Mouse (Mus musculus) mature B cell (primary cell): ENCODE data around the gene Krr1.

Experiments used
- in situ Hi-C: fragments of 300-500 bp; cut with MboI; formaldehyde crosslinking; loops from 2 replicates; pipeline ENCODE4 v1.14.3; 2019

Krr1 gene

DNA sequence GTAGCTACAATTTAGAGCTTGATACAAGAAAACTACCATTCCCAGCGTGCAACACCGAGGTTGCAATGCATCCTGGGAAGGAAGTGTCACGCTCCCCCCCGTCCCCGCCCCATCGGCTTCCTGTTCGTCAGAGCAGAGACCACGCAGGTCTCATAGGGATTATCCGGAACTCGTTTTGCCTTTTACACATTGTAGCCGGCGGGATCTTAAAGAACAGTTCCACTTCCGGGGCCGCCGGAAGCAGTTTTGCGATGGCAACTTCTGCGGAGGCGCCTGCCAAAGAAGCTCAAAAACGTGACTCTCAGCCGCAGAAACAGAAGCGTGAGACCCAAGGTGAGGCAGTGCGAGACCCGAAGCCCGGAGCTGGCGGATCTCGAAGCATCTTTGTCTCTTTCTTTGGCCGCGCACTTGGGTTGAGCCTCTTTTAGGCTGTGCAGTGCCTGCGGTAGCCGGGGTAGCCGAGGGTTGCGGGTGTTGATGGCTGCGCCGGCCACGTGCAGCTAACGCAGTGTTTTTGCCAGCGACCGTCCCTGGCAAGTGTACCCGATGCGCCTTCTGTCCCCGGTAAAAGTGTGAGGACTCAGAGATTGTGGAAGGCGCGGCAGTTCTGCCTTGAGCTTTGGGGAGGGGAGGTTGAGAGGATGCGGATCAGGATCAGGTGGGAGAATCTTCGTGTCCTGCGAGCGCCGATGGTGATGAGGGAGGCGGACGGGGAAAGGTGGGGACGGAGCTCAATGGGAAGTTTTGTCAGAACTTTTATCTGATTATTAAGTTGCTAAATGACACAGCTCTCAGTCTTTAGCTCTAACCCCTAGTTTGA, at the start of gene Krr1:
TSS of gene Krr1 (plus strand) at position 123 of the 820 bp plus-strand sequence.
- in situ Hi-C loops = no loop called here

DNA sequence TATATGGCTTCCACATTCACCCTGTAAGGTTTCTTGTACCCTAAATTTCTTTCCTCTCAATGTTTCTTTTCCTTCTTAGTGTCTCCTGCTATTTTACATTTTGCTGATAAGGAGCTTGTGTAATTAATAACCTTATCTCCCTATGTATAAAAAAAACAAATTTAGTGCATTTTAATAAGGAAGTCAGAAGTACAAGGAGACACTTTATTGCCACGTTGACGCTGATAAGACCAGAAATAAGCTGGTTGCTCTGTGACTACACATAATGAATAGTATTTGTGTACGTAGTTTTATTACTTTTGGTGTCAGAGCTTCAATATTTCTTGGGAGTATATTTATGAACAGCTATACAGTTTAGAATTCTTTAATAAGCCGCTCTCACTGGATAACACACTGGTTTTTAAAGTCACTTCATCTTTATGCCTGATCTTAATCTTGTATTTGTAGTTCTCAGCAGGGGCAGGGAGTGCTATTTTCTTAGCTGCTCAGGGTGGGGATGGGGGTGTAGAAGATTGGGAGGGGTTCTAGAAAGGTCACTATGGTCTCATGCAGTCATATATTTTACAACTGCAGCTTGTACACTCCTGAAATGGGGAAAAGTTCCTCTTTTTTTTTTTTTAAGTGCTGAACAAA, 48.8 kb upstream of the Krr1 start:
- in situ Hi-C loops = loop anchor here (10.0 kb wide), 1 partner anchor 419 kb away; the partner anchor contains the start of gene Phlda1

DNA sequence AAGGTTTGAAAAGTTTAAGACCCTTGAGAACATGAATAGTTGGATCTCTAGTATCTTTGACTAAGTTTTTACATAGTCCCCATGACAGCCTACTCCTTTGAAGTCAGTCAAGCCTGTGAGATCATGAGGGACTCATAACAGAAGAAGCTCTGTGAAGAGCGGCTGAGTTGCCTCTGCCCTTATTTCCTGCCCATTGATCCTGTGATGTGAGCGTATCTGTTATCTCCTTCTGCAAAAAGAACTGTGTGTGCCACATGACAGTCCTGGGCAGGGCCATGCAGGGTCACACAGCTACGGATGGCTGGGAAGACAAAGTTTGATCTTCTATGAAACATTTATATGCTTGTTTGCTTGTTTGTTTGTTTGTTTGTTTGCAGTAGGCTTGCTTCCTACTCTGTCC, 48.3 kb upstream of the Krr1 start:
- in situ Hi-C loops = loop anchor here (10.0 kb wide), 1 partner anchor 419 kb away; the partner anchor contains the start of gene Phlda1

DNA sequence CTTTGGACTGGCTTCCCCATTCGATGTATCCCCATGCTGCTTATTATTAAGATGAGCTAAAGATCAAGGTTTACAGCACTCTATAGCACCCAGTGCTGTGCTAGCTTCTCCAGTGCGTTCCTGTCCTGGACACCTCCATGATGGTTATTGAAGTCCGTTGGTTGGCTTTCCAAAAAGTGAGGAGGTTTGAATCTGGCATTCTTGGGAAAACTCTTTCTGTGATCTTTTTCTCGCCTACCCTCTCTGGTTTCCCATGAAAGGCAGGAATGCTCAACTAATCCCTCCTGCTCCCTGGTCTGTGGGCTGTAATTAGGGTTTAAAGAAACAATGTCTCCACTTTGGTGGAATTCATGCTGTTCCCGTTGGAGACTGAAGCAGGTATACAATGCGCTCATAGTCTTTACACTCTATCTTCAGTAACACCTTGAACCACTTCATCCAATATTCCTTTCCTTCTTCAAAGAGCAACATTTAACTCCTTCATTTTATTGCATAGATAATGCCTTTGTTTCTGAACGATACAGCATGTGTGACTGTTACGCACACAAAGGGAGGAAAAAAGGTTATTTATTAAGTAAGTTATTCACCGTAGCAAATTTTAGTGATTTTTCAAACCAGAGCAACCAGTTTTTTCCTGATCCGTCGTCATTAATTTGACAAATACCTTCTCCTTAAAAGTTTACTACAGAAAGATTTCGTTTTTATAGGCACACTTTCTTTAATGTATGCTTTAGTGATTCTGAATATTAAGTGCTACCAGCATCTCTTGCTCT, 47.6 kb upstream of the Krr1 start:
- in situ Hi-C loops = loop anchor here (10.0 kb wide), 1 partner anchor 420 kb away; the partner anchor contains the start of gene Phlda1

DNA sequence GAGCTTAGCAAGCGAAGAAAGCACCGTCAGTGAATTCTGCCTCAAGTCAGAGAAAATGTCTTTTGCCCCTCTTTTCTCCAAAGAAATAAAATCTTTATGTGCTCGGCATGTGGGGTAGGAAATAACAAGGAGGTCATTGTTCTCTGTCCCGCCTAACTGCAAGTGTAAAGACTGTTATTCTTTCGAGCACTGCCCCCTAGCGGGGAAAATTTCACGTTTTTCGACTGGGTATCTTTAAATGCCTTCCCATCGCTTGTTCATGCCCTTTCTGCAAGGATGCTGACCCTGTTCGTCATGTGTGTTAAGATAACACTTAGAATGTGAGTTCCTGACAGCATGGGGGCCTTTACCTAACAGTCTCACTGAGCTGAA, 47.0 kb upstream of the Krr1 start:
- in situ Hi-C loops = loop anchor here (10.0 kb wide), 1 partner anchor 421 kb away; the partner anchor contains the start of gene Phlda1

DNA sequence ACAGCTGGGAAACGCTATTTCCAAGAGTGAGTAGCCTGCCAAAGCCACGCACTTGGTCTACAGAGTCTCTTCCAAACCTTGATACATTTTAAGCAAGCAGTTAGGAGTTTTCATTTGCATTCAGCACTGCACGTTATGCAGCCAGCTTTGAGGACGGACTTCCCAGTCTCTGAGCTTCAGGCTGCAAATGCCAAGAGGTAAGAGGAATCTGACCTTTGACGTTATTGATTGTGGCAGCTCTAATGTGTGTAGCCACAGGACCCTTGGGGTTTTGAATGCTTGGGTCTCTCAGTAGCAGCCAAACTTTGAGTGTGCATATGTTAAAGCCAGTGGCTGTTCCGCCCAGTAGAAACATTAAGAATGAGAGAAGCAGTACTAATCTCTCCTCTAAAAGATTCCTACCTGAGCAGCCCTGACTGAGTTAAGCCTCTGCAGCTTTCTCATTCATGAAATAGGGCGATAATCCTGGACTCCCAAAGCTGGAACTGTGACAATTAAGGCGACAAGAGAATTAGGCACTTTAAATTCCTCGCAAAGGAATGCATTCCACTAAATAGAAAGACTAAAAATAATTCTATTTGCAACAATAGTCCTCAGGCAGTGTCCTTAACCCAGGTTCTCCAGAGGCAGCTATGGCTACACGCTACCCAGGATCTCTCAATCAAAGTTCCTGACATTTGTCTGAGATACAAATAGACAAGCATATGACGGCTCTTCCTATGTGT, 39.7 kb upstream of the Krr1 start:
- in situ Hi-C loops = no loop called here

DNA sequence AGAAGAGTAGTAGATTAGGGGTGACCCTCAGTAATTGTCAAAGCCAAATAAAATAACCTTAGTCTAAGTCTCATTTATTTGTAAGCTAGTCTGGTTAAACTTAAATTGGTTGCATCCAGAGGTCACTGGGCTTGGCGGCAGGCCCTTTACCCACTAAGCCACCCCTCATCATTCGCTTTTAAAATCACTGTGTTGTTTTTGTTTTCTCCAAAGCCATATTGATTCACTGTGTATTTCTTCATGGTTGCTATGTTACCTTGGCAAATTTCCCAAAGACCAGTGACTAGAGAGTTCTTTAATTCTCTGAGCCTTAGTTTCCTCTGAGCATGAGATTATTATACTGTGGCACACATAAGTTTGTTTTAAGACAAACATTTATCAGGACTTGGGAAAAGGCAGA, 37.3 kb upstream of the Krr1 start:
- in situ Hi-C loops = no loop called here

DNA sequence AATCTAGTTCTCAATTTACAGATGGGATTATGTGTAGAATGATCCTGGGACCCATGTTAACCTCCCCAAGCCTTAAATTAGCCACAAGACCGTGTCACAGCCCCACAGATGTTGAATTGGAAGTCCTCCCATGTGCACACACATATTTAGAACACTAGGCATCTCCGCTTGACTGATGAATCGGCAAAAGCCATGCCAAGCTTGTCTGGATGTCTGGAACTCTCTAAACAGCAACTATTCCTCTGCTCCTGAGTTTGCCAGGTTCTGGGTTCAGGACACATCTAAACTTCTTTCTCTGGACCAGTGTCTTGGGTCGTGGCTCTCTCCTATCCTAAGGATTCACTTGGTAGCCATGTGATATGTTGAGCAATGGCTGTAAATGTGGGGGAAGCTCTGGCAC, 36.4 kb upstream of the Krr1 start:
- in situ Hi-C loops = no loop called here

DNA sequence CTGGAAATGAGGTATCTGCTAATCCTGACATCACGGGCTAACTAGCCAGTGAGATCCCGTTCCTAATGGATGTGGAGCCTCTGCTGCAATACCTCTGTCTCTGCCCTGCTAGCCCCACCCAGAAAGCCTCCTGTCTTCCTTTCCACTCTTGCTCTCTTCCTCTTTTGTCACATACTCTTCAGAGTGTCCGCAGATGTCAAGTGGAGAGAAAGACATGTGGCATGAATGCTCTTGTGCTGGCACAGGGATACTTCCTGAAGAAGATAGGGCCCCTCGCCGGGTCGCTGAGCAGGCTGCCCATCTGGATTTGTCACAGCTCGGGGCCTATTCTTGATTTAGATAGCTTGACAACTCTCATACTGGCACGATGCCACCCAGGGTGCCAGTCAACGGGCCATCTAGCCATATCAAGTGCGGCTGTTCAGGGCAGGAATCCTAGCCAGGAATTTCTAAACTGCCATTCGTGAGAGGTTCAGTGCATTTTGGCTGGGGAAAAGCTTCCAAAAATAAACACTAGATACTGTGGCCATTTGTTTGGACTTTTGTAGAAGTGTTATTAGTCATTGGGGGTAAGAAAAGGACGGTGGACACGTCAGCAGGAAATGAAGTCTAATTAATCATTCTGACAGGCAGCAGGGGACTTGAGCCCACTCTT, 35.8 kb upstream of the Krr1 start:
- in situ Hi-C loops = no loop called here

DNA sequence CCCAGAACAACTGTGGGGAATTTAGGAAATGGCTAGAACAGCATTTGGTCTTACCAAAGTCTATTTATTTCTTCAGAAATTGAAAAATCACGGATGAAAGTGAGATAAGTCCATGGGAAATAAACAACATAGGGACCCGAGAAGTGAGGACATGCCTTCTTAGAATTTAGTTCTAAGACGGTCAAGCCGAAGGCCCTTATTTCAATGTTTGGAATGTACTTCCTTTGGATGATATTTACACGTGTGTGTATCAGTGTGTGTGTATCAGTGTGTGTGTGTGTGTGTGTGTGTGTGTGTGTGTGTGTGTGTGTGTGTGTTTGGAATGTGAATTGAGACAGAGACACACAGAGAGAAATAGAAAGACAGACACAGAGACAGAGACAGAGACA, 35.3 kb upstream of the Krr1 start:
- in situ Hi-C loops = no loop called here

DNA sequence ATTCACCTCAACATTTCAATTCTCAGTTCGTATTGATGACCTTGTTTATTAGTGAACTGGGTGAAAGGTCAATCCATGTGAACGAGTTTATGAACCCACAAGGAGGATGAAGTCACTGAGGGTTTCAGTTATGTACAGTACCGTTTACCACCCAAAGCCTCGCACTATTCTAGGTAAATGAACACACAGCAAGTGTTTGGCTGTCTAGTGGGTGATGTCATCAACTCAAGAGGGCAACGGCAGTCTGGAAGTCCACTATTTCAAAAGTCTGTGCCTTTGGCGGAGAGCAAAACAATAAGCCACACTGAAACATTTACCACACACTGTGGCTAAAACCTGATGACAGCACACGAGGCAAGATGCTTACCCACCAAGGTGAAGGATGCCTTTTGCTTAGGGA, 29.4 kb upstream of the Krr1 start:
- in situ Hi-C loops = no loop called here

DNA sequence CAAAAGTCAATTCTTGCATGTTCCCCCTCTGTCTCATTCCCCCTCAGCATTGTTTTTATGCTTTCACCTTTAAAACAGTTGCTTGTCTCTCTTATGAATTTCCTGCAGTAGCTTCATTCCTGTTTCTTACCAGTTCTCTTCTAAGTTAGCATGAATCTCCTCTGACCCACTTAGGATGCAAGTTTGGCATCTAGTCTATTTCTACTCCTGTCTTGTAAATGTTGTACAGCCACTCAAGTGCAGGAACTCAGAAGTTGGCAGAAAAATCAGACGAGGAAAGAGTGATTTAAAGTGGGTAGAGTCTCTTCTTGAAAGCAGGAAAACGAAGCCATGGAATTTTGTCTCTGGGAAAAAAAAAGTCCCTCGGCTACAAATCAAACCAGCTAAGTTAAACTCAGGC, 26.9 kb upstream of the Krr1 start:
- in situ Hi-C loops = no loop called here

DNA sequence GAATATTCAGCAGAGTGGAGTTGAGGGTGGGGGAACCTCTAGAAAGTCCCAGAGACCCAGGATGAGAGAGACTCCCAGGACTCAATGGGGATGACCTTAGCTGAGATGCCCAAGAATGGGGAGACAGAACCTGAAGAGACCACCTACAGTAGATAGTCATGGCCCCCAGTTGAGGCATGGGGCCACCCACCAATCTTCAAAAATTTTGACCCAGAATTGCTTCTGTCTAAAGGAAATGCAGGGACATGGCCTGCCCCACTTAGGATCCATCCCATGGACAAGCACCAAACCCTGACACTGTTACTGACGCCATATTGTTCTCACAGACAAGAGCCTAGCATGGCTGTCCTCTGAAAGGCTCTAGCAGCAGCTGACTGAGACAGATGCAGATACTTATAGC, 24.4 kb upstream of the Krr1 start:
- in situ Hi-C loops = no loop called here

DNA sequence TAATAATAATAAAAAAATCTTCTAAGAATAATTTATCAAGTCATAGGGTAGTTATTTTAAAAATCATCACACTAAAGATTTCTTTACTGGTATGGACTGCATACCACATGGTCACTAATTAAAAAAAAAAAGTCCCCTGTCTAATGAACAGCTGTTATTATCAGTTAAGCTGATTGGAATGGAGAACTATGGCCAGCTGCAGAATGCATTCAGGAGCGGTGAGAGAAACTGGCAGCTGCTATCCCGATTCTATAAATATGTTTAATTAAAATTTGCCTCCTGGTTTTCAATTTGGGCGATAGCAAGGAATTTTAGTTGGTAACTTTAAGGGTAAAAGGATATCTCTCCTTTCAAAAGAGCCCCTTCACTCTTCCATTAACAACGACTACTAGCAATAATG, 23.5 kb upstream of the Krr1 start:
- in situ Hi-C loops = no loop called here

DNA sequence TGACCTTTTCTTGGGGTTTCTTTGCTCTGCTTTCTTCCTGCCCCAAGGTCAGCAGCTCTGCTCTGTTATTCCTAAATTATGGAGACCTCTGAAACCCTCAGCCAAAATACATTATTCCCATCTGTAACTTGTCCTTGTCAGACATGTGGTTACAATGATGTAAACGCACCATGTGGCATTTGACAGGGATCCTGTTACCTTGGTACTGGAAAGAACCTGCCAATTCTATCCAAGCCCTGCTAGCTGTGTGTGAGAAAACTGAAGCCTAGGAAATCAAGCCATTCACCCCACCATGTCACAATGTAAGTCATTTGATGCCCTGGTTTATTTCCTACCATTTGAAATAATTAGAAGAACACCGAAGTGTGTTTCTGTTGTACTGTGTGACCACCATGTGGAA, 16.6 kb upstream of the Krr1 start:
- in situ Hi-C loops = no loop called here

DNA sequence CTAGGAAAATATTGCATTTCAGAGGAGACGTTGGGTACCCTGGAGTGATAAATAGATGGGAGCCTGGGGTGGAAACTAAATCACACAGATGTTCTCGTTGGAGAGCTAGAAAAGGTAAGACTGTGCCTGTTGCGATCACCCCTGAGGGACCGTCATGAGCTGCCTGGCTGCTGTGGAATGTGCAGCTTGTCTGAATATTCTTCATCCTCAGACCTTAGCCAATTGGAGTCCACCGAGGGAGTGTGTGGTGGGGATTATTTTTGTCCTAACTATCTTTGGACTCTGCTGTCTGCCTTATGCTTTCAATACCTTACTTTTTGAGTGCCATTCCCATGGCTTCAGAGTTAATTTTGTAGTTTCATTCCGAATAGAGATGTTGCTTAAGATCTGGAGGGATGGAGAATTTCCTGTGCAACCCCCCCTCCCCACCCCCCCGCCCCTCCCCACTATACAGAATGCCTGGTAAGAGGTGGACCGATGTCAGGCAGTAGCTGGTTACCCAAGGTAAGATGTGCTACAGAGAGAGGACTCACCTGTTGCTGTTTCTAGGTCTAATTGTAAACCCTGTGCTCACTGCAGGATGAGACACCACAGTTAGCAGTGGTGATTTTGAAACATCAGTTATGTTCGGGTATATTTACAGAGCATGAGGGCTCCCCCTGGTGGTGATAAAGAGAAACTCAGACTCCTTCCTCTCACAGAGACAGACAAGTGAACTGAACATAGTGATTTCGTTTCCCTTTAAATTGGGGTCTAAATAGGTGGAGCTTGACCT, 15.0 kb upstream of the Krr1 start:
- in situ Hi-C loops = no loop called here

DNA sequence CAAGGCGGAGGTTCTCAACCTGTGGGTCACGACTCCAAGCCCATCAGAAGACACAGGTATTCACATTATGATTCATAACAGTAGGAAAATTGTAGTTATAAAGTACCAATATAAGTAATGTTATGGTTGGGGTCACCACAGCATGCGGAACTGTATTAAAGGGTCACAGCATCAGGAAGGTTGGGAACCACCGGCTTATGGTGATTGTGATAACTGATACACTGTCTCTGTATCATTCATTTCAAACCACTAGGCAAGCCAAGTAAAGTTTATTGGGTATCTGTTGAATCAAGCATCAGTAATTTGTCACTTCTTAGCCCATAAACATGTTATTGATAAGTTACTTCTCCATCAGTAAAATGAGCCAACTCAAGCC, 14.4 kb upstream of the Krr1 start:
- in situ Hi-C loops = no loop called here

DNA sequence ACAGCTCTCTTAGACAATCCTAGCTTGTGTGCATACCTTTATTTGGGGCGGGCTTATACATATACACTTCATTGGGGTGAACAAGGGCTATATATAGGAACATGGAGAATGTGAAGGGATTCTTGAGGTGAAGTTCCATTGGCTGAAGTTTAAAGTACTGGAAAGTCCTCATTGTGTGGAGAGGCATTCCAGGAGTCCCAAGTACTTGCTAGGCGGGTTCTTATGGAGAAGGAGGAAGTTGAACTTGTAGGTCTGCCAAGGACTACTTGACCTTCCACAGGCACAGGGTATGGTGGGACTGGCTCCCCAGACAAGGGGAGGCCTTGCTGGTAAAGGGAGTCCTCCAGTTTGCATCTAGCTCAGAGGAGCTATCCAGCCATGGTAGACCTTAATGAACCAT, 13.1 kb upstream of the Krr1 start:
- in situ Hi-C loops = no loop called here

DNA sequence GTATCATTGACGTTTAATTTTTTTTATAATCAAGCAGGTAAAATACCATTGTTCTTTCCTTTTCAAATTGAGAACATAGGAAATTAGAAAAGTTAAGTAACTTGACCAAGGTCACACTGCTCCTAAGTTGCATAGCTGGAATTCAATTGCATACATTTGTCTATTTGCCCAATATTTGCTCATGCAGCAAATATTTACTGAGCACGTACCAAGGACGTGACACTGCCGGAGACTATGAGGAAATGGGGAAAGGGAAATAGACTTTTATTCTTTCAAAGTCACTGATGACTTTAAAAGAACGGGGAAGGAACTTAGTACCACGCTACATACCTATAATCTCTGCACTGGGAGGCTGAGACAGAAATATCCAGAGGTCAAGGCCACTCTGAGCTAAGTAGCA, 12.0 kb upstream of the Krr1 start:
- in situ Hi-C loops = no loop called here

DNA sequence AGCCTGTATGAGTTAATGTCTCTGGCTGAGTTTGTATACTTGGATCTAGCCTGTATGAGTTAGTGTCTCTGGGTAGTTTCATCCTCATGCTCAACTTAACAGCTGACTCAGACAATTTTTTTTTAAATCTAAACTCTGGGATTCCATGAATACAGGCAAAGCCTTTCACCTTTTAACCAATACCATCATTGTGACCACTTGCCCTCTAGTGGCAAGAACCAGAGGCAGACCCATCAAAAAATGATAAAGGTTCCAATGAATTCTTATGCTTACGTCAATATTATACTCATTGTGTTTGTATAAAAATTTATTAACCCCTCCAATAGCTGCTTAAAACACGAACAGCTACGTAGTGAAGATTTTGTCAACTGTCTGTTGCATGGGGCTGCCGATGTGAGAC, 6.1 kb upstream of the Krr1 start:
- in situ Hi-C loops = no loop called here

DNA sequence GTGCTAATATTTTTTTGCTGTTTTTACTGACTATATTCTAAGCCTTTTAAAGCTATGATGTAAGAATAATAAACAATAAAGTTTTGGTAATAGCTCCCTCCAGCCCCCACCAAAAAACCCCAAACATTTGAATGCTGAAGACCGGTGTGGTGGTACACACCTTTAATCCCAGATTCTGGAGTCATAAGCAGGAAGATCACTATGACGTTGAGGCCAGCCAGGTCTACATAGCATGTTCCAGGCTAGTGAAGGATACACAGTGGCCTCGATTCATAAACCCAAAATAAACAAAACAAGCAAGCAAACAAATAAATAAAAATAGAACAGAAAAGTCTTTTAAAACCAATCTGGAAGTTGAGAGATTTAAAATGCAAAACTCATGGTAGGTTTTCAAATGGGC, 535 bp upstream of the Krr1 start:
- in situ Hi-C loops = no loop called here
